Mouse (Mus musculus): Measurements from ENCODE around the gene Pitpnm1. TPM values are rescaled to one million over a fixed set of nuclear protein-coding genes. Genes with fewer than 3 reads are reported as not detected.
A peak's percentile ranks its signal among the peaks of the same experiment; 100 is the strongest.

The Pitpnm1 gene
- total and polyA plus RNA-seq, 3 experiments, result 25.3 to 51.2 TPM; not detected in 1

GRCm38 (mm10) chr19:4125741-4126696 is 26.2 kb downstream of the Pitpnm1 start, which contains the start of gene Aip (continued):
- TF ChIP-seq CHD2 (IDR thresholded peaks at IDR 0.05; ENCODE audit: low read length) (peak; percentile 93), JUND (IDR thresholded peaks at IDR 0.05; ENCODE audit: low read depth, low read length) (no peak), MAX (IDR thresholded peaks at IDR 0.05; ENCODE audit: low read length) (peak; percentile 43; the same call in 1 of the 2 replicates), POLR2A (IDR thresholded peaks at IDR 0.05; ENCODE audit: control insufficient read depth in 1 of 2, insufficient read depth in 1 of 2, low read depth in 1 of 2, low read length in 2 of 2, poor library complexity in 1 of 2) (peak; percentile 78 to 97; a peak in 3 of 4 replicates), KAT2A (conservative IDR thresholded peaks at IDR 0.05; ENCODE audit: low read depth, low read length) (no peak; the same call in 1 of the 2 replicates), USF2 (IDR thresholded peaks at IDR 0.05; ENCODE audit: borderline replicate concordance in 1 of 2, insufficient read depth in 1 of 2, low read depth in 1 of 2, low read length in 2 of 2) (peak; percentile 24 to 72; a peak in 2 of 4 replicates), NRF1 (IDR thresholded peaks at IDR 0.05; ENCODE audit: insufficient read depth, low read depth, low read length, poor library complexity, severe bottlenecking) (peak; percentile 44; the same call in 1 of the 2 replicates), ZC3H11A (IDR thresholded peaks at IDR 0.05; ENCODE audit: low read depth, low read length) (no peak), TBP (IDR thresholded peaks at IDR 0.05; ENCODE audit: low read depth, low read length) (peak; percentile 45; the same call in 1 of the 2 replicates), MAZ (IDR thresholded peaks at IDR 0.05; ENCODE audit: low read depth, low read length) (peak; percentile 98), ZKSCAN1 (IDR thresholded peaks at IDR 0.05; ENCODE audit: low read depth, low read length) (no peak)

DNA sequence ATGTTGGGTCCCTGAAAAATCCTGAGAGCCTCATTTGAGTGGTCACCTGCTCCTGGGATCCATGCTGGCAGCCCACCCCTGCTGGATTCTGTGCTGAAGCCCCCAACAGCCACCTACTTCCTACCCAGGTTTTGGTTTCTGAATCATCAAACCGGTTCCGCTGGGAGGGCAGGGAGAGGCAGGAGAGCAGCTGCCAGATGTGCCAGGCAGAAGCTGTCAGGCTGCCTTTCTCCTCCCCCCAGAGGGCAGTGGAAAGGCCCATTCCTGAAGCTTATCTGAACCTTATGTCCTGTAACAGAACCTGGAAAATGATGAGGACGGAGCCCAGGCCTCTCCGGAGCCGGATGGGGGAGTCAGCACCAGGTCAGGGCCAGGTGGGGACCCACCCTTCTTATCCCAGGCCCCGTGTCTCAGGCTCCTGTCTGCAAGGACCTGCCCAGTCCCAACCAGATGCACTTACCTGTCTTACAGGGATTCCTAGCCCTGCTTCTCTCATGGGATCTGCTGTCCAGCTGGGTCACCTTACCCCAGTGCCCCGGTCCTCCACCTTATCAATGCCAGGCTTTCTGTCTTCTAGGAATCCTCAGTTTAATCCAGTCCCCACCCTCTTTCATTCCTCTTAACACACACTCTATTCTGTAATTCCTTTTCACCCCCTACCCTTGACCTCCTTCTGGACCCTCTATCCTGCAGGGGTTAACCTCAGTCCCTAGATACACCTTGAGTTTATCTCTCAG is 27.1 kb downstream of the Pitpnm1 start:
- peaks cover 4% of the 10 kb centered on the region; the same call in 1 of the 2 replicates for H3K79me2 ChIP-seq (ENCODE audit: control insufficient read depth, insufficient read depth, low read length, poor library complexity)
- H3K9ac ChIP-seq (ENCODE audit: control insufficient read depth, low read depth, low read length, poor library complexity, severe bottlenecking), result no peak overlapping the region; the same call in 1 of the 2 replicates
- peak overlapping the region; percentile 88 to 91 for H3K4me3 ChIP-seq (ENCODE audit: control insufficient read depth in 1 of 2, insufficient read depth in 1 of 2, low read depth in 2 of 2, low read length in 2 of 2)
- peaks cover 0 to 26% of the 10 kb centered on the region in 2 experiments; a peak in 2 of 4 replicates for H3K36me3 ChIP-seq (ENCODE audit: control insufficient read depth in 1 of 2, insufficient read depth in 2 of 2, low read length in 2 of 2)
- DNase-seq (ENCODE audit: low read depth, low spot score), result no peak
- H3K27me3 ChIP-seq (ENCODE audit: control insufficient read depth in 1 of 2, insufficient read depth in 2 of 2, low read length in 2 of 2), result no peaks in the 10 kb centered on the region
- H3K4me1 ChIP-seq (ENCODE audit: control insufficient read depth in 1 of 2, insufficient read depth in 2 of 2, low read length in 2 of 2), result peaks cover 10 to 19% of the 10 kb centered on the region in 2 experiments
- TF ChIP-seq CHD1 (IDR thresholded peaks at IDR 0.05; ENCODE audit: low read depth, low read length), result 0 out of 2 replicates have a peak, but pooled peaks have one; percentile 5
- TF ChIP-seq POLR2AphosphoS2 (IDR thresholded peaks at IDR 0.05; ENCODE audit: low read length), result no peak
- no peak overlapping the region for H3K27ac ChIP-seq (ENCODE audit: control insufficient read depth, low read depth, low read length)
- no peaks in the 10 kb centered on the region for H3K9me3 ChIP-seq (replicated peaks; ENCODE audit: insufficient read depth, low read length)

DNA sequence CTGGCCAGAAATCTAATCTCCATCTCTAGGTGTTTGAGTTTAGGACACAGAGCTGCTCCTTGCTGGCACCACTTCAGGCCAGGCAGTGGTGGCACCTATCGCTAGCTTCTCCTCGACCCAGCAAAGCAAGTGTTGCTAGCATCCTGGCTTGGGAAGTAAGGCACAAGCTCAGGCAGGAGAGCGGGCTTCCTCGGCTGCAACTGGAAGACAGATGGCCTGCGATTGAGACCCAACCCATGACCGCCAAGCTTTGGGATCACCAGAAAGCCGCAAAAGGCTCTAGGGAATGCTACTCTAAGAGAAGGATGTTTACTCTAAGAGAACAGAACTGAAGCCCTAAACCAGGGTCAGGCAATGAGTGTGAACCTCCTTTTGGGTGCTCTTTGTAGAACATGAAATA is 29.7 kb downstream of the Pitpnm1 start:
- no peak overlapping the region for H3K4me3 ChIP-seq (ENCODE audit: control insufficient read depth in 1 of 2, insufficient read depth in 1 of 2, low read depth in 2 of 2, low read length in 2 of 2)
- peaks cover 2 to 6% of the 10 kb centered on the region in 2 experiments for H3K4me1 ChIP-seq (ENCODE audit: control insufficient read depth in 1 of 2, insufficient read depth in 2 of 2, low read length in 2 of 2)
- no peak for DNase-seq (ENCODE audit: low read depth, low spot score)

More for the DNA sequence above, 29.7 kb downstream of the Pitpnm1 start:
- Histone ChIP-seq H3K9ac (ENCODE audit: control insufficient read depth, low read depth, low read length, poor library complexity, severe bottlenecking) (no peak overlapping the region), H3K9me3 (replicated peaks; ENCODE audit: insufficient read depth, low read length) (no peaks in the 10 kb centered on the region), H3K36me3 (ENCODE audit: control insufficient read depth in 1 of 2, insufficient read depth in 2 of 2, low read length in 2 of 2) (peaks cover 0 to 11% of the 10 kb centered on the region in 2 experiments; a peak in 2 of 4 replicates), H3K27ac (ENCODE audit: control insufficient read depth, low read depth, low read length) (no peak overlapping the region), H3K27me3 (ENCODE audit: control insufficient read depth in 1 of 2, insufficient read depth in 2 of 2, low read length in 2 of 2) (no peaks in the 10 kb centered on the region), H3K79me2 (ENCODE audit: control insufficient read depth, insufficient read depth, low read length, poor library complexity) (peaks cover 4% of the 10 kb centered on the region; the same call in 1 of the 2 replicates)
- TF ChIP-seq UBTF (IDR thresholded peaks at IDR 0.05; ENCODE audit: borderline replicate concordance, insufficient read depth, low read depth, low read length) (no peak), EP300 (IDR thresholded peaks at IDR 0.05; ENCODE audit: low read depth in 1 of 2, low read length in 2 of 2) (no peak), MEF2A (IDR thresholded peaks at IDR 0.05; ENCODE audit: extremely low read depth, insufficient replicate concordance, low read depth, low read length, poor library complexity, severe bottlenecking) (no peak), NELFE (IDR thresholded peaks at IDR 0.05; ENCODE audit: low read depth, low read length) (no peak), USF1 (IDR thresholded peaks at IDR 0.05; ENCODE audit: low read depth, low read length) (no peak), USF2 (IDR thresholded peaks at IDR 0.05; ENCODE audit: borderline replicate concordance in 1 of 2, insufficient read depth in 1 of 2, low read depth in 1 of 2, low read length in 2 of 2) (no peak), KAT2A (conservative IDR thresholded peaks at IDR 0.05; ENCODE audit: low read depth, low read length) (no peak), JUND (IDR thresholded peaks at IDR 0.05; ENCODE audit: low read depth, low read length) (no peak), POLR2AphosphoS2 (IDR thresholded peaks at IDR 0.05; ENCODE audit: low read length) (no peak), ETS1 (IDR thresholded peaks at IDR 0.05; ENCODE audit: low read depth, low read length) (no peak), ZNF384 (IDR thresholded peaks at IDR 0.05; ENCODE audit: low read depth, low read length) (no peak), MAZ (IDR thresholded peaks at IDR 0.05; ENCODE audit: low read depth, low read length) (no peak), MYC (IDR thresholded peaks at IDR 0.05; ENCODE audit: low read depth, low read length) (no peak), NRF1 (IDR thresholded peaks at IDR 0.05; ENCODE audit: insufficient read depth, low read depth, low read length, poor library complexity, severe bottlenecking) (no peak), SMC3 (IDR thresholded peaks at IDR 0.05; ENCODE audit: low read depth, low read length) (no peak), BHLHE40 (IDR thresholded peaks at IDR 0.05; ENCODE audit: borderline replicate concordance, low read depth, low read length) (no peak)
